Mouse (Mus musculus) C2C12 (cell line): ENCODE results near the gene Klhl3.

Experiments
- CEBPB ChIP-seq: IDR thresholded peaks from one replicate; pipeline ENCODE4 v1.6.1; 2011; ENCODE audit warnings: low read depth, mild to moderate bottlenecking, control low read depth, moderate library complexity
- CTCF ChIP-seq: IDR thresholded peaks from one replicate; pipeline ENCODE4 v1.5.1; 2011; ENCODE audit not compliant: control insufficient read depth, insufficient read depth, insufficient read length
- MAX ChIP-seq: IDR thresholded peaks from one replicate; pipeline ENCODE4 v1.6.1; 2011; ENCODE audit warnings: mild to moderate bottlenecking, control low read depth
- MYOD1 ChIP-seq: IDR thresholded peaks from one replicate; pipeline ENCODE4 v1.6.1; 2011; ENCODE audit warnings: low read depth; ENCODE audit not compliant: control insufficient read depth, insufficient read length
- MYOG ChIP-seq: IDR thresholded peaks from one replicate; pipeline ENCODE4 v1.6.1; 2011; ENCODE audit not compliant: control insufficient read depth, insufficient read length; ENCODE audit errors: extremely low read depth
- USF1 ChIP-seq: IDR thresholded peaks from one replicate; pipeline ENCODE4 v1.6.1; 2011; ENCODE audit warnings: low read depth, mild to moderate bottlenecking, control low read depth, moderate library complexity

- no peak for TF ChIP-seq CTCF
- TF ChIP-seq MYOD1 = no peak
- TF ChIP-seq MAX = no peak
- TF ChIP-seq USF1 = no peak
- TF ChIP-seq CEBPB = no peak
- no peak for TF ChIP-seq MYOG
These were observed 86.3 kb downstream of the Klhl3 start for GRCm38 (mm10) chr13:58027115-58027514.
